Comparison of ENCODE assay signal across 27 mouse cellular contexts in the genomic region with DNA sequence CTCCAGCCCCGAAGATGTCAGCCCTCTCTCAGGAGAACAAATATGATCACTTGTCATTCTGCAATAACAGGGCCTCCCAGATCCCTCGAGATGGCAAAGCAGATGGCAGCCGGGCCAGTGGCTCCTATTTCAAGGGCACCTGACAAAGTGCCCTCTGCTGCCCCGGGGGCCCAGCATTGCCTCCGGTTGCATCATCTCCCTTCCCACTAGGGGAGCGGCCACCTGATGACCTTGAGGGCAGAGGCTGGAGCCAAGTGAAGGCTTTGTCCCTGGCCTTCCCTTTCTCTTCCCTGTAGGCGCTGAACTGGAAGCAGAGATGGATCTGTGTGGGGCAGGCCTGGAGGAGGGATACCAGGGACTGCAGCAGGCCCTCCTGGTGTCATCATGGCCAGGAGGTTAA.
A peak's percentile ranks its signal among the peaks of the same experiment; 100 is the strongest.
DNase-seq lines count a peak whose midpoint lies in the region; ATAC-seq and TF ChIP-seq lines count a peak whose summit lies in the region.
"Had no signal": no experiment of that assay in that cellular context is flagged by ENCODE, and none has a peak within 500 bp of the region (broad histone marks: within the 10 kb centered on the region; RNA-seq: fewer than 3 reads in every experiment).

No protein-coding gene starts in this region.

- no peak for TF ChIP-seq POLR2A in lung, adult 2 months (IDR thresholded peaks at IDR 0.05; ENCODE audit: borderline replicate concordance, extremely low read depth, low read depth, low read length)

- H3K4me1 ChIP-seq in megakaryocyte, embryonic 14.5 days: no peaks in the 10 kb centered on the region
- peaks cover 46% of the 10 kb centered on the region for H3K4me1 ChIP-seq in embryonic facial prominence, embryonic 10.5 days
- no peaks in the 10 kb centered on the region for H3K4me1 ChIP-seq in lung, adult 2 months (ENCODE audit: control insufficient read depth, insufficient read depth, low read length)
- H3K4me1 ChIP-seq: liver, embryonic 12.5 days had no signal

- 44% methylated on average over 7 of the region's 7 CpGs for WGBS in embryonic facial prominence, embryonic 10.5 days
- 52% methylated on average over 7 of the region's 7 CpGs for WGBS in lung, adult 2 months

- peak; percentile 59 for DNase-seq in adrenal gland, adult 2 months
- DNase-seq in adrenal gland, postnatal 4 days (ENCODE audit: low spot score in 2 of 2): no peak
- peak; percentile 6 for DNase-seq in adrenal gland, adult 8-10 months
- DNase-seq in embryonic facial prominence, embryonic 10.5 days (ENCODE audit: low spot score): peak; percentile 34
- no peak for DNase-seq in lung, adult 2 months
- DNase-seq: cerebellum, adult 11 months; cerebellum, postnatal 10 days; gastrocnemius, postnatal 25 days; heart, adult 11 months; kidney, adult 11 months; kidney, postnatal 25 days; left cerebral cortex, postnatal 4 days; liver, postnatal 0 days; lung, postnatal 10 days; right cerebral cortex, postnatal 25 days; thymus, postnatal 14 days had no signal

- peak overlapping the region; percentile 52 for H3K27ac ChIP-seq in embryonic facial prominence, embryonic 10.5 days (replicated peaks)
- H3K27ac ChIP-seq: embryonic facial prominence, embryonic 15.5 days; forebrain, embryonic 15.5 days; heart, embryonic 10.5 days; heart, embryonic 15.5 days; hindbrain, embryonic 13.5 days; liver, embryonic 12.5 days; midbrain, embryonic 12.5 days; stomach, embryonic 15.5 days had no signal

- peak overlapping the region; percentile 1 for H3K4me3 ChIP-seq in megakaryocyte, embryonic 14.5 days (replicated peaks)
- no peak overlapping the region for H3K4me3 ChIP-seq in embryonic facial prominence, embryonic 10.5 days
- H3K4me3 ChIP-seq in lung, adult 2 months (replicated peaks; ENCODE audit: extremely low read depth, low read depth, low read length): no peak overlapping the region
- H3K4me3 ChIP-seq: embryonic facial prominence, embryonic 15.5 days; forebrain, embryonic 15.5 days; heart, embryonic 10.5 days; heart, embryonic 15.5 days; hindbrain, embryonic 13.5 days; liver, embryonic 12.5 days; midbrain, embryonic 12.5 days; stomach, embryonic 15.5 days had no signal

- no peak for TF ChIP-seq CTCF in lung, adult 2 months (IDR thresholded peaks at IDR 0.05; ENCODE audit: insufficient read depth, low read length)

- ATAC-seq in megakaryocyte, adult 5-6 weeks (ENCODE audit: poor library complexity, severe bottlenecking): no peak
- ATAC-seq in erythroid progenitor cell, adult 5-6 weeks (replicated peaks; ENCODE audit: low FRiP score, poor library complexity, severe bottlenecking): no peak
- ATAC-seq: forebrain, embryonic 15.5 days; liver, embryonic 12.5 days; liver, postnatal 0 days had no signal

- peaks cover 81% of the 10 kb centered on the region for H3K9me3 ChIP-seq in megakaryocyte, embryonic 14.5 days
- H3K9me3 ChIP-seq in embryonic facial prominence, embryonic 10.5 days: peaks cover 10% of the 10 kb centered on the region; the same call in 1 of the 2 replicates
- H3K9me3 ChIP-seq: embryonic facial prominence, embryonic 15.5 days; forebrain, embryonic 15.5 days; stomach, embryonic 15.5 days had no signal

- H3K27me3 ChIP-seq in megakaryocyte, embryonic 14.5 days (replicated peaks): no peaks in the 10 kb centered on the region
- H3K27me3 ChIP-seq in embryonic facial prominence, embryonic 10.5 days (replicated peaks; ENCODE audit: low read depth, poor library complexity, severe bottlenecking): 0 out of 2 replicates have a peak, but pooled peaks cover 5% of the 10 kb centered on the region
- H3K27me3 ChIP-seq: embryonic facial prominence, embryonic 15.5 days; forebrain, embryonic 15.5 days; heart, embryonic 15.5 days; liver, embryonic 12.5 days; midbrain, embryonic 12.5 days; stomach, embryonic 15.5 days had no signal

- H3K36me3 ChIP-seq in megakaryocyte, embryonic 14.5 days (replicated peaks; ENCODE audit: low read length): no peaks in the 10 kb centered on the region
- no peaks in the 10 kb centered on the region for H3K36me3 ChIP-seq in embryonic facial prominence, embryonic 10.5 days (replicated peaks)
- H3K36me3 ChIP-seq: embryonic facial prominence, embryonic 15.5 days; forebrain, embryonic 15.5 days; heart, embryonic 10.5 days; heart, embryonic 15.5 days; hindbrain, embryonic 13.5 days; liver, embryonic 12.5 days; midbrain, embryonic 12.5 days; stomach, embryonic 15.5 days had no signal

Comparison
In these comparisons a context has a peak if more than half of its experiments do, and no peak if none do; other contexts are left out.
1. DNase-seq: peak in adrenal gland, adult 2 months (single experiment), adrenal gland, adult 8-10 months (single experiment) and embryonic facial prominence, embryonic 10.5 days (single experiment); none in adrenal gland, postnatal 4 days (0 of 2) and lung, adult 2 months (single experiment).